ENCODE assay signal across 23 mouse cellular contexts in genomic region chr3:79103604-79104003, GRCm38 (mm10).
"Had no signal": no experiment of that assay in that cellular context is flagged by ENCODE, and none has a peak within 500 bp of the region (broad histone marks: within the 10 kb centered on the region; RNA-seq: fewer than 3 reads in every experiment).

No protein-coding gene starts in this region.

- H3K4me2 ChIP-seq: limb, embryonic 13.5 days; liver, embryonic 12.5 days; liver, embryonic 15.5 days; lung, embryonic 15.5 days; midbrain, embryonic 12.5 days; midbrain, embryonic 15.5 days; neural tube, embryonic 12.5 days; neural tube, embryonic 15.5 days had no signal

- H3K36me3 ChIP-seq: liver, embryonic 12.5 days; liver, embryonic 15.5 days; neural tube, embryonic 12.5 days had no signal

- ATAC-seq: liver, embryonic 12.5 days; midbrain, embryonic 15.5 days had no signal

- H3K4me3 ChIP-seq: layer of hippocampus, adult 2 months; limb, embryonic 10.5 days; limb, embryonic 13.5 days; liver, embryonic 12.5 days; liver, embryonic 15.5 days; lung, embryonic 15.5 days; midbrain, embryonic 12.5 days; midbrain, embryonic 15.5 days; neural tube, embryonic 12.5 days; neural tube, embryonic 15.5 days had no signal

- H3K9ac ChIP-seq: limb, embryonic 13.5 days; liver, embryonic 12.5 days; liver, embryonic 15.5 days; lung, embryonic 15.5 days; midbrain, embryonic 12.5 days; midbrain, embryonic 15.5 days; neural tube, embryonic 12.5 days; neural tube, embryonic 15.5 days had no signal

- H3K9me3 ChIP-seq: limb, embryonic 10.5 days; limb, embryonic 13.5 days; liver, embryonic 12.5 days; liver, embryonic 15.5 days; lung, embryonic 15.5 days; midbrain, embryonic 12.5 days; midbrain, embryonic 15.5 days; neural tube, embryonic 15.5 days had no signal

- H3K27ac ChIP-seq: kidney, postnatal 0 days; limb, embryonic 10.5 days; limb, embryonic 13.5 days; liver, embryonic 12.5 days; liver, embryonic 15.5 days; lung, embryonic 15.5 days; macrophage; midbrain, embryonic 12.5 days; midbrain, embryonic 15.5 days; neural tube, embryonic 12.5 days; neural tube, embryonic 15.5 days; stomach, postnatal 0 days had no signal

- H3K4me1 ChIP-seq: limb, embryonic 10.5 days; limb, embryonic 13.5 days; liver, embryonic 12.5 days; liver, embryonic 15.5 days; midbrain, embryonic 12.5 days; midbrain, embryonic 15.5 days; neural tube, embryonic 12.5 days; neural tube, embryonic 15.5 days had no signal

- H3K27me3 ChIP-seq: limb, embryonic 13.5 days; liver, embryonic 12.5 days; liver, embryonic 15.5 days; lung, embryonic 15.5 days; midbrain, embryonic 12.5 days; midbrain, embryonic 15.5 days; neural tube, embryonic 12.5 days; neural tube, embryonic 15.5 days had no signal

- DNase-seq: kidney, adult 2 months; kidney, postnatal 25 days; layer of hippocampus, adult 9-11 months; liver; lung, adult 18-20 months; right cerebral cortex, adult 18-20 months; right cerebral cortex, postnatal 14 days; right cerebral cortex, postnatal 4 days; thymus, adult 2 months; thymus, postnatal 25 days had no signal
